Mouse (Mus musculus) spleen, adult 2 months (tissue): ENCODE data around the gene Zdhhc9.

Experiments
- CTCF ChIP-seq: fragments of 200-500 bp; IDR thresholded peaks from 2 replicates; pipeline ENCODE4 v1.5.1; 2011; ENCODE audit warnings: mild to moderate bottlenecking, inconsistent platforms; ENCODE audit not compliant: insufficient read depth, insufficient read length, insufficient replicate concordance; ENCODE audit errors: extremely low read depth
- POLR2A ChIP-seq: fragments of 200-500 bp; IDR thresholded peaks from 2 replicates; pipeline ENCODE4 v1.6.1; 2011; ENCODE audit warnings: low read depth, low read length, inconsistent platforms

DNA sequence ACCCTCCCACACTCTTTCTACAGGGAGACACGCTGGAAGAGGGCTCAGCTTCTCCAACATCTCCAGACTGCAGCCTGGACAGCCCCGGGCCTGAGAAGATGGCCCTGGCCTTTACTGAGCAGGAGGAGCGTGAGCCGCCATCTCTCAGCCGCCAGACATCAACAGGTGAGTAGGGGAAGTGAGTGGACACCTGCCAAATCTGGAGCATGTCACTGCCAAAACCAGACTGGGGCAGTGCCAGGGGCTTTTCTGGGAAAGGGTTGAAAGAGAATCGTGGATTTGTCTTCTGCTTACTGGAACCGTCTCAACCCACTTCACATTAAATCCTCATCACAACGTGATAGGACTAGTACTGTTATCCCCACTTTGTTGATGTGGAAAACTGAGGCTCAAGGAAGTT is 51.3 kb downstream of the Zdhhc9 start:
- no peak for TF ChIP-seq POLR2A
- TF ChIP-seq CTCF: no peak
